Mouse (Mus musculus) urinary bladder, postnatal 14 days (tissue): ENCODE measurements around the gene Aarsd1.
"Not testable (repeated sequence)": the region's sequence is repeated elsewhere in the genome, so short reads cannot be mapped to it uniquely, and the experiment has no call there.

ENCODE experiments used
- DNase-seq: peaks from one replicate; pipeline ENCODE4 v3.0.0; 2021; ENCODE audit warnings: low spot score

The Aarsd1 gene

GRCm38 (mm10) chr11:101378196-101378595 lies 39.2 kb downstream of the Aarsd1 start:
- not testable (repeated sequence) for DNase-seq

DNA sequence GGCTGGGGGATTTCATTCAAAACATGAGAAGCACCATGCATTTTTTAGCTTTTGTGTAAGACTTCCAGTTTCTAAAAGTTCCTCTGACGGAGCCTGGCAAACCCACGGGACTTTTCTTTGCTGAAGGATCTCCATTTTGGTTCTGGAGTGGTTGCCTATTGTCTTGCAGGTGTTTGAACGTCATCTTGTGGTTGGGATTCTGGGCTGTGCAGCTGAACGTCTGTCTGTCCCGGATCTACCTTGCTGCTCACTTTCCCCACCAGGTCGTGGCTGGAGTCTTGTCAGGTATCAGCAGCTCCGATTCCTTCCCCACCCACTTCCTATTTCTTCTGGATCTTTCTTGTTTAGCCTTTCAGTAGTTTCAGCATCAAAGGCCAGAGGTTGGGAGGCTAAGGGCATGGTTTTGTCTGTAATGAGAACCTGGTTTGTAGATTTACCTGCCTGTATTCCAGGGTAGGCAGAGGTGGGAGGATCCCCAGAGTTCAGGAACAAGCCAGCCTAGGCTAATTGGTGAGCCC lies 42.9 kb downstream of the Aarsd1 start:
- no peak for DNase-seq

GRCm38 (mm10) chr11:101370141-101370540 lies 47.3 kb downstream of the Aarsd1 start:
- DNase-seq, result no peak

DNA sequence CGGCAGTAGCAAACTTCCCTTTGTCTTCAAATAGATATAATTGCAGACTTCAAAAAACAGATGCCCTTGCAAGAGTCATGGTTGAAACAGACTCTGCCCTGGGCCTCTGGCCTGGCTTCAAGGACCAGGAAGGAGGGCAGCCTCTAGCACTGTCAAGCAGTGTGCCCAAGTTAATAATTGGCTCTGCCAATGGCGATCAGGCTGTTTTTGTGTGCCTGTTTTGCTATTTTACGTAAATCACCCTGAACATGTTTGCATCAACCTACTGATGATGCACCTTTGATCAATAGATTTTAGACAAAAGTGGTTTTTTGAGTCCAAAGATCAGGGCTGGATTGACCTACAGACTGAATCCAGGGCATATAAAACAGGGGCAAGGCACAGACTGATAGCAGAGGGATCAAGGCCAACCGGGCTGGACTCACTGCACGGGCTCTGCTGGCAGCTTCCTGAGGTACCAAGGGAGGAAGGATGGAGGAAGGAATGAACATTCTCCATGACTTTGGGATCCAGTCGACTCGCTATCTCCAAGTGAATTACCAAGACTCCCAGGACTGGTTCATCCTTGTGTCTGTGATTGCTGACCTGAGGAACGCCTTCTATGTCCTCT lies 50.0 kb downstream of the Aarsd1 start, which contains the start of gene G6pc:
G6pc (plus strand) TSS at position 236 of the 610 bp plus-strand sequence.
- no peak for DNase-seq

DNA sequence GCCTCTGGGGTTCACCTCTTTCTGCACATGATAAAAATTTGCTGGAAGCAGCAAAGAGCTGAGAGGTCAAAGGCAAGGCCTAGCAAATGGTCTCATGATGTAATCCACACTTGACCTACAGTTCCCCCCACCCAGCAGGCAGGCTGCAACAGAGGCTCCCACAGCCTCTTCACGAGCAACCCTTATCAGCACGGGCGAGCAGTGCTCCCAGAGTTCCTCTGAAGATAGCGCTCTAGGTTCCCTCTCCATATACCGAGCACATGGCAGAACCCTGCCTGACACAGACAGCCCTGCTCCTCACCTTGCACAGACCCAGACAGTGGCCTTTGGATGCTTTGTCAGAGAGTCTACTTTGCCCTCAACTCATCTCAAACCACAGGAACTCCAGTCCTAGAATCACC lies 52.9 kb downstream of the Aarsd1 start:
- DNase-seq, result no peak

DNA sequence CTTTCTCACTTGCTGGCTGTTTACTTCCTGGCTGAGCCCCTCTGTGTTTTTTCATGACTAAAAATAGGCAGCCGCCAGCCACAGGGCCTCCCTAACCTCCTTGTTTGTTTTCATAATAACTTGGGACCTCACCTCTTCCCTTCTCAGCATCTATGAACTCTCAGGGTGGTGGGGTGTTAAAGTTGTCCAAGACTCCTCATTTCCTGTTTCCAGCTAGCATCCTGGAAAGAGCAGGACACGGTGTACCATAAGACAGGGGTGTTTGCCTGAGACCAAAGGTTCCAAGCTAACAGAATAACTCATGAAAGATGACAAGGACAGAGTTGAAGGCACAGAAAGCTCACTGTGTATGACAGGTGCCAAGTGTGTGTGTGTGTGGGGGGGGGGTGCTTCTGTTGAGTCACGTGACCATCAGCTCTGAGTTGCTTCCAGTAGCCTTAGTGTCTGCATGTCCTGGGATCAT lies 56.7 kb downstream of the Aarsd1 start:
- DNase-seq, result no peak

DNA sequence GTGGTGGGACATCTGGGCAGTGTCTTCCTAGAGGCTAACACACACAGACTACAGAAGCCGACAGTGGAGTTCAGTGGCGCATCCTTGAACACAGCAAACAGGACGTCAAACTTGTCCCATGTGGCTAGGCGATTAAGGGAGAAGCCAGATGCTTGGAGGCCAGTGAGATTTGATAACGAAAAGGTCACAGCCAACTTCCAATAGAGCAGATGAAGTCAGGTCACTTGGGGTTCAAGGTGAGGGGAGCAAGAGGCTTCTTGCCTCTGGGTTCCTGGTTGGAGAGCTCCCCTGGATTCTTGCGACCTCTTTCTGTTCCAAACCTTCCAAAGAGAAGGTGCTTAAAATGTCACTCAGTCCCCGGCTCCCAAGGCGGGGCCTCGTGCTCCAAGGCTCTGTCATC lies 57.6 kb downstream of the Aarsd1 start:
- DNase-seq, result no peak

- DNase-seq, result no peak
Observed at GRCm38 (mm10) chr11:101357505-101358182, 59.8 kb downstream of the Aarsd1 start.
